Mouse (Mus musculus) lung, embryonic 16.5 days (tissue): ENCODE results near the gene Olfr1509. TPM values are rescaled to one million over a fixed set of nuclear protein-coding genes. Genes with fewer than 3 reads are reported as not detected.

Experiments used
- ATAC-seq: fragments of 200-750 bp; cut with Nextera tagmentation; 2 replicates; pipeline ENCODE4 v1.8.0; 2017; ENCODE audit warnings: low read depth, mild to moderate bottlenecking, moderate library complexity
- H3K27ac ChIP-seq: fragments of 300-500 bp; sonication (generic); 2 replicates; pipeline ENCODE4 v1.5.1; 2014; ENCODE audit warnings: mild to moderate bottlenecking, control low read depth, low read length
- H3K27me3 ChIP-seq: fragments of 300-500 bp; sonication (generic); 2 replicates; pipeline ENCODE4 v1.6.1; 2014; ENCODE audit warnings: low read depth, low read length, mixed read lengths; ENCODE audit not compliant: control insufficient read depth, insufficient read depth
- H3K36me3 ChIP-seq: fragments of 300-500 bp; sonication (generic); 2 replicates; pipeline ENCODE4 v1.6.1; 2014; ENCODE audit warnings: low read length; ENCODE audit not compliant: control insufficient read depth, insufficient read depth
- H3K4me1 ChIP-seq: fragments of 300-500 bp; sonication (generic); replicated peaks from 2 replicates; pipeline ENCODE4 v1.6.1; 2014; ENCODE audit warnings: low read length, mixed read lengths; ENCODE audit not compliant: control insufficient read depth, insufficient read depth
- H3K4me2 ChIP-seq: fragments of 300-500 bp; sonication (generic); 2 replicates; pipeline ENCODE4 v1.6.1; 2014; ENCODE audit warnings: low read depth, low read length, control low read depth
- H3K4me3 ChIP-seq: fragments of 300-500 bp; sonication (generic); 2 replicates; pipeline ENCODE4 v1.5.1; 2014; ENCODE audit warnings: mild to moderate bottlenecking, low read length, control low read depth
- H3K9ac ChIP-seq: fragments of 300-500 bp; sonication (generic); 2 replicates; pipeline ENCODE4 v1.6.1; 2014; ENCODE audit warnings: low read length, control low read depth
- H3K9me3 ChIP-seq: fragments of 300-500 bp; sonication (generic); 2 replicates; pipeline ENCODE4 v1.6.1; 2016; ENCODE audit warnings: low read length; ENCODE audit not compliant: control insufficient read depth
- WGBS: fragments of 180-500 bp; shearing (Covaris S2); extraction: QIAGEN DNeasy Blood & Tissue Kit; methylation state at CpG from one replicate; pipeline ENCODE4 v1.1.7; 2014; 5-methylcytosine and 5-hydroxymethylcytosine counted together
- polyA plus RNA-seq: library from polyadenylated mRNA; unstranded; fragments of >200 nt; fragmentation: Nextera tagmentation; extraction: Ambion mirVana; gene quantifications from 2 replicates; pipeline ENCODE4 v1.2.1, GENCODE M21; 2015

The Olfr1509 gene
- polyA plus RNA-seq, 1 experiment from 2014 or later, result not detected

DNA sequence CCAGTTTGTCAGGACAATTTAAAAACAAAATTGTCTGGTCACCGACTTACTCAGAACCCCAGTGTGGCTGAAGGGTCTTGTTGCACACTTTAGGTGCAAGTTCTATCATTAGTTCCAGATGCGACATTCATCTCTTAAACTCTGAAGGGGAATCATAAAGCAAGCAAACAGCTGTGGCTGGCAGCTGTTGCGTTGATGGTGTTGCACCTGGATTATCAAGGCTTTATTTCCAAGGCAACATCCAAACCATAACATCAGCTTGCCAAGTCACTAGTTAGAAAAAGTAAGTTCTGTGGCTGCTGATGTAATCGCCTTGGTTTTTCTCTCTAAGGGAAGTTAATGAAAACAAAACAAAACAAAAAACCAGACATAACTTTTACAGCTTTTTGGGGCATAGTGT is 52.7 kb downstream of the Olfr1509 start, which contains the start of gene Olfr1507:
Gene Olfr1507 (minus strand): TSS at position 234 of the 400 bp plus-strand sequence.
- Histone ChIP-seq H3K9ac (no peak within 1 kb of the TSS), H3K4me3 (no peak within 1 kb of the TSS), H3K27ac (no peak within 1 kb of the TSS)

More for the DNA sequence above, 52.7 kb downstream of the Olfr1509 start, which contains the start of gene Olfr1507:
- ATAC-seq, result no peak
- Histone ChIP-seq H3K4me1 (no peaks in the 10 kb centered on the region), H3K9me3 (no peaks in the 10 kb centered on the region), H3K4me2 (no peak within 1 kb of the TSS), H3K36me3 (no peaks in the 10 kb centered on the region), H3K27me3 (no peaks in the 10 kb centered on the region)
- WGBS, result 84% methylated on average over 4 of the region's 4 CpGs

Other genes with a start within 250 kb of the Olfr1509 start
- gene Supt16, start 245.6 kb upstream of the Olfr1509 start, polyA plus RNA-seq, result 51.8 and 55.8 TPM in 2 replicates
- 32.6 and 33.8 TPM in 2 replicates for gene Chd8, start 185.2 kb upstream of the Olfr1509 start, polyA plus RNA-seq
- gene Tox4, start 163.8 kb upstream of the Olfr1509 start, polyA plus RNA-seq, result 37.7 and 43.4 TPM in 2 replicates
- 17.9 and 18.6 TPM in 2 replicates for gene Rab2b, start 163.4 kb upstream of the Olfr1509 start, polyA plus RNA-seq
- 42.3 and 46.1 TPM in 2 replicates for gene Mettl3, start 137.9 kb upstream of the Olfr1509 start, polyA plus RNA-seq
- gene Sall2, start 114.2 kb upstream of the Olfr1509 start, polyA plus RNA-seq, result 14.0 and 16.7 TPM in 2 replicates
- not detected in 2 replicates for gene Olfr1513, start 86.6 kb upstream of the Olfr1509 start, polyA plus RNA-seq
- not detected in 2 replicates for gene Olfr1512, start 63.8 kb upstream of the Olfr1509 start, polyA plus RNA-seq
- not detected in 2 replicates for gene Olfr1511, start 45.6 kb upstream of the Olfr1509 start, polyA plus RNA-seq
- gene Olfr1510, start 28.6 kb upstream of the Olfr1509 start, polyA plus RNA-seq, result not detected in 2 replicates
- not detected in 2 replicates for gene Olfr1508, start 24.5 kb downstream of the Olfr1509 start, polyA plus RNA-seq
- not detected in 2 replicates for gene Olfr1507, start 52.8 kb downstream of the Olfr1509 start, polyA plus RNA-seq